Mouse (Mus musculus): Measurements from ENCODE around the gene Sh3bp5l. TPM values are rescaled to one million over a fixed set of nuclear protein-coding genes. Genes with fewer than 3 reads are reported as not detected.

Gene Sh3bp5l
- polyA plus RNA-seq, 1 experiment, result 20.6 TPM

DNA sequence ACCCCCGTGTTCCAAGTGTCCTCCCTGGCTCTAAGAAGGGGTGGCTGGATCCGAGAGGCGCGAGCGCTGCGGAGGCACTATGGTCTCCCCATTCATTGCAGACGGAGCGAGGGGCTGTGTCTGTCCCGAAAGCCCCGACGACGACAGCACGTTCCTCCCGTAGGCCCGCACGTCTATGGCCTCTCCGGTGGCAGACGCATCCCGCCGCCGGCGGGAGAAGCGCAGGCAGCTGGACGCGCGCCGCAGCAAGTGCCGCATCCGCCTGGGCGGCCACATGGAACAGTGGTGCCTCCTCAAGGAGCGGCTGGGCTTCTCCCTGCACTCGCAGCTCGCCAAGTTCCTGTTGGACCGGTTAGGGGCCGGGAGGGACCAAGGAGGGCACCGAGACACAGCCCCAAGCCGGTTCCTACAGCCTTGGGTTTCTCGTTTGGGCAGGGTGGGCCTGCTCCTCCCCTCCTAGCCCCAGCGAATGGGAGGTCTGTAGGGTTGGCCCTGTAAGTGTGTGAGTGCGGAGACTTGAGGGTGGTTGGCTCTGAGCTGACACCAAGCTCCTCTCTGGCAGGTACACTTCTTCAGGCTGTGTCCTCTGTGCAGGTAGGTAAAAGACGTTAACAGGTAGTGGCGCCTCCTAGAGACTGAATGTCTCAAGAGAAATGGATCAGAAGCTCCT is 23.0 kb upstream of the Sh3bp5l start:
- Histone ChIP-seq H3K27ac (replicated peaks; ENCODE audit: low read depth, low read length) (no peak overlapping the region), H3K4me3 (ENCODE audit: insufficient read depth, low read depth, low read length) (peak overlapping the region; percentile 65), H3K4me1 (ENCODE audit: control insufficient read depth, insufficient read depth, insufficient read length, low read length) (0 out of 2 replicates have a peak, but pooled peaks cover 5% of the 10 kb centered on the region)

DNA sequence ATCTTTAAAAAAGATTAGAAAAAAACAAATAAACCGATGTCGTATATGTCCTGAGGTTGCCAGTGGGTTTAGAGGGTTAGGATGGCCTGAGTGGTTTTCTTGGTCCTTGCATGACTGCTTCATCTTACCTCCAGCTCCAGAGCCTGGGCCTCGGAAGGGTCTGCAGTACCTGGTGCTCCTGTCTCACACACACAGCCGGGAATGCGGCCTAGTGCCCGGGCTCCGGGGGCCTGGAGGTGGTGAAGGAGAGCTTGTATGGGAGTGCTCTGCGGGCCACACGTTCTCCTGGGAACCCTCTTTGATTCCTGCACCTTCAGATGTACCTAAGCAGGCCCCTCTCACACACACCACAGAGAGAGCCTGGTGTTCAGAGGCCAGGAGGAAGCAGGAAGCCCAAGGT is 21.9 kb upstream of the Sh3bp5l start:
- H3K27ac ChIP-seq (replicated peaks; ENCODE audit: low read depth, low read length), result no peak overlapping the region
- H3K4me3 ChIP-seq (ENCODE audit: insufficient read depth, low read depth, low read length), result no peak overlapping the region
- H3K4me1 ChIP-seq (ENCODE audit: control insufficient read depth, insufficient read depth, insufficient read length, low read length), result 0 out of 2 replicates have a peak, but pooled peaks cover 3% of the 10 kb centered on the region

DNA sequence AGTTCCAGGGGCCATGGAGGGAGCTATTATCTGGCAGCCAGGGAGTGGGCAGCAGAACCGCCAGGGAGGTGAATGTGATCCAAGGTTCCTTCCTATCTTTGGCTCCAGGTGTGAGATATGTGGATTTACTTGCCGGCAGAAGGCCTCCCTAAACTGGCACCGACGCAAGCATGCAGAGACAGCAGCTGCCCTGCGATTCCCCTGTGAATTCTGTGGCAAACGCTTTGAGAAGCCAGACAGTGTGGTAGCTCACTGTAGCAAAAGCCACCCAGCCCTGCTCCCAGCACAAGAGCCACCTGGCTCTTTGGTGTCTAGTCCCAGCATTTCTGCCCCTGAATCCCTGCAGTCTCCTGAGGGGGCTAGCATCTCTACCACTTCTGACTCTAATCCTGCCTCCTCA is 16.5 kb upstream of the Sh3bp5l start:
- H3K27ac ChIP-seq (replicated peaks; ENCODE audit: low read depth, low read length), result no peak overlapping the region
- H3K4me3 ChIP-seq (ENCODE audit: insufficient read depth, low read depth, low read length), result no peak overlapping the region
- no peaks in the 10 kb centered on the region; the same call in 1 of the 2 replicates for H3K4me1 ChIP-seq (ENCODE audit: control insufficient read depth, insufficient read depth, insufficient read length, low read length)

DNA sequence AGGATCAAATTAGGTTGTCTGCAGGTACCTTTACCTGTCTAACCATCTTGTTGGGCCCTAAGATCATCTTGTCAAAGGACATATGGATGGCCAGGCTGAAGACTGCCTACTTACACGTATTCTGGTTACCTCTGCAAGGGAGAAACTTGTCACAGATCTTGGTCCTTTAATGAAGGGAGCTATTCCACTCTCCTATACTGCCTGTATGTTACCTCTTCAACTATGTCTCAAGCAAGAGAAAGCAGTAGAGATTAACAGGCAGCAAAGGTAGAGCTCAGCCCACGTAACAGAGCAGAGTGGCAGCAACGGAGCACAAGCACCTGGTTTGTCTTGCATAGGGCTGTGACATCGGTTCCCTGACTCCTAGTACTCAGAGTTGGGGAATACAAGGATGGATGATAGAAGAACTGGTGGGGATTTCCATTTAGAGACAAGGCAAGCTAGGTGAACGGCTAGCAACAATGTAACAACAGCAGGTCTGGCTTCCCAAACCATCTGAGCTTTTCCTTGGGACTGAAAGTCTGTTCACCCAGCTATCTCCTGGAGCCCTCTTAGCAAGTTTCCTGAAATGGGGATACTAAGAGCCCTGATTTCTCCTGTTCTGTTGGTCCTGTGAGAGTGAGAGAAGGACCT is 14.9 kb upstream of the Sh3bp5l start:
- Histone ChIP-seq H3K4me1 (ENCODE audit: control insufficient read depth, insufficient read depth, insufficient read length, low read length) (peaks cover 4% of the 10 kb centered on the region), H3K4me3 (ENCODE audit: insufficient read depth, low read depth, low read length) (no peak overlapping the region), H3K27ac (replicated peaks; ENCODE audit: low read depth, low read length) (no peak overlapping the region)

DNA sequence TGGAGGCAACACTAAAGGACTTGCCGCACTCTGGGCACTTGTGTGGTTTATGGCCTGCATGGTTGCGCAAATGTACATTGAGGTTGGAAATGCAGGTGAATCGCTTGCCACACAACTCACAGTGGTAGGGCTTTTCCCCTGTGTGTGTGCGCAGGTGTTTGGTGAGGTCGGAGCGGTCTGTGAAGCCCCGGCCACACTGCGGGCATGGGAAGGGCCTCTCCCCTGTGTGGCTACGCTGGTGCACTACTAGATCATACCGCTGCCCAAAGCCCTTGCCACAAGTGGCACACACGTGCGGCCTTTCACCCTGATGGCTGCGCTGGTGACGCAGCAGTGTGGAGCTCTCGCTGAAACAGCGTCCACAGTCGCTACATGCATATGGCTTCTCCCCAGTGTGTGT is 14.2 kb upstream of the Sh3bp5l start:
- no peak overlapping the region for H3K27ac ChIP-seq (replicated peaks; ENCODE audit: low read depth, low read length)
- H3K4me1 ChIP-seq (ENCODE audit: control insufficient read depth, insufficient read depth, insufficient read length, low read length), result peaks cover 4% of the 10 kb centered on the region
- H3K4me3 ChIP-seq (ENCODE audit: insufficient read depth, low read depth, low read length), result no peak overlapping the region

DNA sequence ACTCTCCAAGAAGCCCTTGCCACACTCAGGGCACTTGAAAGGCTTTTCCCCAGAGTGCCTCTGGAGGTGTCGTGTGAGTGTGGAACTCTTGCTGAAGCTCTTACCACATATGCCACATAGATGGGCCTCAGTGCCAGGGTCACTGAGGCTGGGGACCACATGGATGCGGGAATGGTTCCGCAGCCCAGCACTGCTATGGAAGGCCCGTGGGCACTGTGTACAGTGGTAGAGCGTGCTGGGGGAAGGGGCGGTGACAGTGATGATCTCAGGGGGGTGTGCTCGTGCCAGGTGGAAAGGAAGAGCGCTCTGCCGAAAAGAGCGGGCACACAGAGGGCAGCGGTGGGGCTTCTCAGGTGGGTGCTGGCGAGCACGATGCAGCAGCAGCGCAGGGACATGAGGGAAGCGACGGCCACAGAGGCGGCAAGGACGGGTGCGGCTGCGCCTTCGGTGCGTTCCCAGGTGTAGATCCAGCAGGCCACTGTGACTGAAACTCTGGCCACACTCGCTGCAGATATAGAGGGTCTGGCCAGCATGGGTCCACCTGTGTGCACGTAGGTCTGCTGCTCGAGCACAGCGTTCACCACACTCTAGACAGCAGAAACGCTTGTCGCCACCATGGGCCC is 13.6 kb upstream of the Sh3bp5l start:
- Histone ChIP-seq H3K4me3 (ENCODE audit: insufficient read depth, low read depth, low read length) (no peak overlapping the region), H3K4me1 (ENCODE audit: control insufficient read depth, insufficient read depth, insufficient read length, low read length) (peaks cover 6% of the 10 kb centered on the region), H3K27ac (replicated peaks; ENCODE audit: low read depth, low read length) (no peak overlapping the region)

DNA sequence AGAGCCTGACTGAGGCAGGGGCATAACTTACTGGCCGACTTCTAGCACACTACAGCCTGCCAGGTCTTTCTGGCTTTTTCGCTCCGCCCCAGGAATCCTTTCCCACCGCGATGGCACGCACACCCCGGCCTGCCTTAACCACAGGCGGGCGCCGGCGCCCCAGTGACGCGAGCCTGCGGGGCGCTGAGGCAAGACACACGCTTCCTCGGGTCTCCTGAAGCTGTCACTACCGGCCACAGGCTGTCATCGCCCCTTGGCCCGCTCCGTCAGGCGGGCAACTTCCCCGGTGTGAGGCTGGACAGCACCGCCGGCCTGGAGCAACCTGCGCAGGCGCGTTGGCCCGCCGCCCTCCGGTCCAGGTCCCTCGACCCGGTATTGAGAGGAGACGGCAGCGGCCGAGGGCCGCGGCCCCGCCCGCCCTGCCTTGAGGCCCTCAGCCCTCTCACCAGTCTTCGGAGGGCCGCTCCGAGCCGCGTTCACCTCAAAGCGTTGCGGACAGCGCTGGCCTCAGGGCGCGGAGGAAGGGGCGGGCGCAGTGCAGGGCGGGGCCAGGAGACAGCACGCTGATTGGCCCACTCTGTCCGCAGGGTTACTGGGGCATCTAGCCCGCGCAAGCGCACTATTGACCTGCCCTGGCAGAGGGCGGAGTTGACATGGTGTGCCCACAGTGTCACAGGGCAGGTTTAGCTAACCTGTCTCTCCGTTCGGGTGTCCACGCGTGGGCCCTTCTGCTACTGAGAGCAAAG is 7.5 kb upstream of the Sh3bp5l start:
- H3K27ac ChIP-seq (replicated peaks; ENCODE audit: low read depth, low read length), result peak overlapping the region; percentile 89
- H3K4me3 ChIP-seq (ENCODE audit: insufficient read depth, low read depth, low read length), result peak overlapping the region; percentile 77
- peaks cover 6% of the 10 kb centered on the region; the same call in 1 of the 2 replicates for H3K4me1 ChIP-seq (ENCODE audit: control insufficient read depth, insufficient read depth, insufficient read length, low read length)

DNA sequence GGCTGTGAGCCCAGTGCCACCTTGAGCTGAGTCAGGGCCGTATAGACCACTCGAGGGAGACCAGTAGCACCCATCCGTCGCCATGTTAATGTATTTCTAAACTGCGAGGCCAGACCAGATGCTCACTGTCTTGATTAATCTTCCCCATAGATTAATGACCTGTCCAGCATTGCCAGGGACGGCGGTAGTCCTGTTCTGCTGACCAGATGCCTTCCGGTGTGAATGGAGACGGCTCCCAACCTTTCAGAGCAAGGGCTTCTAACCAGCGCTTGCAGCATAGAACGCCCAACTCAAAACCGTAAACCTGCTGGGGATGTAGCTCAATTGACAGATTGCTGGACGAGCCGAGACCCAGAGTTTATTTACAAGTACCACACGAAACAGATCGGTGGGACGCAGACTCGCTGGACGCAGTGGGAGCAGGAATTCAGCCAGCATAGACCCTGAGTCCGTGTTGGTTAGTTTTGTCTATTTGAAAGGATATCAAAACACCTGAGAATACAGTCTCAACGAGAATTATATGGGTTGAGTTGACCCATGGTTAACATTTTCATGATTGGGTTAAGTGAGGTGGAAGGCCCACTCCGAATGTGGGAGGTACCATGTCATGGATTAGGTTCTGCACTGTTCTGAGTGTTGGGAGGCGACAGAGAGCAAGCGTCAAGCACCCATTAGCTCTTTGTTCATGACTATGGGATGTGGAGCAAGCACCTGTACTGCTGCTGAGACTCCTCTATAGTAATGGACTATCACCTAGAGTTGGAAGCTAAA is 6.8 kb upstream of the Sh3bp5l start:
- H3K4me3 ChIP-seq (ENCODE audit: insufficient read depth, low read depth, low read length), result peak overlapping the region; percentile 77

DNA sequence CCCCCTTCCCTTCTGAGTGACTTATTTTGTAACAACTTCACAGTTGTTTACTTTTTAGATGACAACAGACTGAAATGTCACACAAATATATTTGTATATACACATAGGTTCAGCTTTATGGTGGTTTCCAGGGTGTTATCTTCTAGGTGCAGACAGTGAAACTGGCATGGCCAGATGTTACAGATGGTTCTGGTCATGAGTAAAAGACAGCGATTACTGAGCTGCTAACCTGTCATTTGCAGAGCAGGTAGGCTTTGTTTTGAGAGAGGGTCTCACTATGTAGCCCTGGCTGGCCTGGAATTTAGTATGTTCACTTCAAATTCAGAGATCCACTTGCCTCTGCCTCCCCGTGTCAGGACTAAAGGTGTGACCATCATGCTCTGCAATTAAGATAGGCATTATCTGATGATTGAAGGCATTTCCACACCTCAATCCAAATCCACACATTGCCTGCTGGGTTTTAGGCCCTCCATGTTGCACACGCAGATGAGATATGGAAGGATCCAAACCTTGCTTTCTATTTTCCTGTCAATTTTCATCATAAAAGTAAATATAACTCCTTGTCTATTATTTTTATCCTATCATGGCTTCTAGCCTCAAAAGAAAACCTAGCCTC is 5.8 kb upstream of the Sh3bp5l start:
- no peak overlapping the region for H3K4me3 ChIP-seq (ENCODE audit: insufficient read depth, low read depth, low read length)
- H3K27ac ChIP-seq (replicated peaks; ENCODE audit: low read depth, low read length), result no peak overlapping the region
- peaks cover 6% of the 10 kb centered on the region; the same call in 1 of the 2 replicates for H3K4me1 ChIP-seq (ENCODE audit: control insufficient read depth, insufficient read depth, insufficient read length, low read length)

More for the DNA sequence above, 6.8 kb upstream of the Sh3bp5l start:
- H3K27ac ChIP-seq (replicated peaks; ENCODE audit: low read depth, low read length), result peak overlapping the region; percentile 89
- H3K4me1 ChIP-seq (ENCODE audit: control insufficient read depth, insufficient read depth, insufficient read length, low read length), result peaks cover 6% of the 10 kb centered on the region; the same call in 1 of the 2 replicates

DNA sequence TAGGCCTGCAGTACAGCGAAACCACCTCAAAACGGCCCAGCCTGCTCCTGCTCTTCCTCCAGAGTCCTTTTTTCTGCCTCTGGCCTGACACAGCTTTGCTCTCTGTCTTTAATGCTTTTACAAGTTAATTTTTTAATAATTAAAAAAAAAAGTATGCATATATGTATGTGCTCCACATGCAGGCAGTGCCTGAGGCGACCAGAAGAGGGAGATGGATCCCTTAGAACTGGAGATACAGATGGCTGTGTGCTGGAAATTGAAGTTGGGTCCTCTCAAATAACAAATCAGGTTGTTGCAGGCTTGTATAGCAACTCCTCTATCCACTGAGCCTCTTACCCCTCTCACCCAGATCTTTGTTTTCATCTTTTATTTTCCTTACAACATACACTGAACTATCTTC is 3.7 kb upstream of the Sh3bp5l start:
- Histone ChIP-seq H3K4me1 (ENCODE audit: control insufficient read depth, insufficient read depth, insufficient read length, low read length) (peaks cover 6% of the 10 kb centered on the region), H3K27ac (replicated peaks; ENCODE audit: low read depth, low read length) (no peak overlapping the region), H3K4me3 (ENCODE audit: insufficient read depth, low read depth, low read length) (no peak overlapping the region)

DNA sequence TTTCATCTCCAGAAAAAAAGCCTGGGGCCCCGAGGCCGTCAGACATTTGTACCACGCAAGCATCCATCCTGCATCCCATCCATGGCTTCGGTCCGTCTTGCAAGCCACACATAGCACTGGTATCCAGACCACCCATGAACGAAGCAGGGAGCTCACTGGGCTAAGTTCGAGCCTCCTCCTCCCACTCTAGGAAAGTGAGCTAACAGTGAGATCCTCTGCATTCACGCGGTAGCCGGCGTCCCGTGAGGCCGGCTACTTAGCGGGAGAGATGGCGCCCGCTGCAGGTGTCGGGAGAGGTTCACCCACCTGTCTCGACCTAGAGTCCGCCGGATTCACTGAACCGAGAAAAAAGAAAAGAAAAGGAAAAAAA is 633 bp upstream of the Sh3bp5l start:
- Histone ChIP-seq H3K4me3 (ENCODE audit: insufficient read depth, low read depth, low read length) (peak overlapping the region; percentile 84), H3K4me1 (ENCODE audit: control insufficient read depth, insufficient read depth, insufficient read length, low read length) (peaks cover 8% of the 10 kb centered on the region; the same call in 1 of the 2 replicates), H3K27ac (replicated peaks; ENCODE audit: low read depth, low read length) (peak overlapping the region; percentile 50)

DNA sequence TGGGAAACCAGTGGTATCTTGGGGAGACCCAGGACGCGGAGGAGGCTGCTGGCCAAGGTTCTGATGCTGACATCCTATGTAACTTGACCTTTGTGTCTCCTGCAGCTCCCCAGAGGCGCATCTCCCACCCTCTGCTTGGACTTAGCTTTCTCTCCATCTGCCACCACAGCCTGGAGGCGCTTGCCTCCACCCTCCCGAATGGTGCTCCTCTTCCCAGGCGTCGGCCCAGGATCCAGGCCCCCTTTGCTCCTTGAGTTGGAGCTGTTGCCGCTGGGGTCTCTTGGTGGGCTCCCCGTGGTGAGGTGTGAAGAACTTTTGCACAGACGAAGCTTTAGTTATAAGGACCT is 598 bp downstream of the Sh3bp5l start:
- Histone ChIP-seq H3K4me1 (ENCODE audit: control insufficient read depth, insufficient read depth, insufficient read length, low read length) (peaks cover 8% of the 10 kb centered on the region; the same call in 1 of the 2 replicates), H3K27ac (replicated peaks; ENCODE audit: low read depth, low read length) (peak overlapping the region; percentile 71), H3K4me3 (ENCODE audit: insufficient read depth, low read depth, low read length) (peak overlapping the region; percentile 84)

DNA sequence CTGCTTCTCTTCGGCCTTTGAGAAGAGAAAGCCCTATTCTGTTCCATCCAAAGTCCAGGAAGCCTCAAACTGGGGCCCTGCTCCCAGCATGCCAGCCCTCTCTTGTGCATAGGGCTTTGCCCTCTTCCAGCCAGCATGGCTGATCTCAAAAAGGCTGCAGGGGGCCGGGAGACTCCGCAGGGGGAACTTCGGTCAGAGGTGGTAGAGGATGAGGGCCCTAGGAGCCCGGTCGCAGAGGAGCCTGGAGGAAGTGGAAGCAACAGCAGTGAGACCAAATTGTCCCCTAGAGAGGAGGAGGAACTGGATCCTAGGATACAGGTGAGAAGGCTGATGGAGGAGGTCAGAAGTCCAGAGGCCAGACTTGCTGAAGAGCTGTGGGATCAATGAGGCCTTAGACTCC is 1.0 kb downstream of the Sh3bp5l start:
- no peak overlapping the region for H3K27ac ChIP-seq (replicated peaks; ENCODE audit: low read depth, low read length)
- peak overlapping the region; percentile 84 for H3K4me3 ChIP-seq (ENCODE audit: insufficient read depth, low read depth, low read length)
- H3K4me1 ChIP-seq (ENCODE audit: control insufficient read depth, insufficient read depth, insufficient read length, low read length), result peaks cover 8% of the 10 kb centered on the region; the same call in 1 of the 2 replicates

DNA sequence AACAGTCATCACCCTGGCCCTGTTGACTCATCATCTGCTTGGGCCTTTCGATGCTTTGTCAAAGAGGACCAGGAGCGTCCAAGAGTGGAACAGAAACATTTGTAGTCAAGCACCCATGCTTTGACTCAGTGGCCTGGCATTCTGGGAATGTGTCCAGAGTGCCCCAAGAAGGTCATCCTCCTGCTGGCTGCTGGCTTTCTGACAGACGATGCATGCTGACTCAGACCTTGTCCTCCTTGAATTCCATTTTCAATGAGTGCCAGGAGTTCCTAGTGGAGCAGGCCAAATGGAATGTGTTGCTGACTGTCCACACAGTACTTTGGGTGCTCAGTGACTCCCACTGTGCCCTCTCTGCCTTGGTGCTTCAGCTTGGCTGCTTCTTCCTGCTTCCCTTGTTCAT is 4.2 kb downstream of the Sh3bp5l start:
- no peak overlapping the region for H3K27ac ChIP-seq (replicated peaks; ENCODE audit: low read depth, low read length)
- peaks cover 8% of the 10 kb centered on the region; the same call in 1 of the 2 replicates for H3K4me1 ChIP-seq (ENCODE audit: control insufficient read depth, insufficient read depth, insufficient read length, low read length)
- no peak overlapping the region for H3K4me3 ChIP-seq (ENCODE audit: insufficient read depth, low read depth, low read length)
